Mouse (Mus musculus) cortical plate, adult 2 months (tissue): Measurements from ENCODE around the gene Prr5l. TPM values are rescaled to one million over a fixed set of nuclear protein-coding genes. Genes with fewer than 3 reads are reported as not detected.
A peak's percentile ranks its signal among the peaks of the same experiment; 100 is the strongest.

Experiments
- H3K27ac ChIP-seq: fragments of 200-500 bp; 2 replicates; pipeline ENCODE4 v1.5.1; 2012; ENCODE audit warnings: low read length, control low read depth, inconsistent platforms; ENCODE audit not compliant: insufficient read depth
- H3K4me1 ChIP-seq: fragments of 200-500 bp; 2 replicates; pipeline ENCODE4 v1.6.1; 2011; ENCODE audit warnings: low read length; ENCODE audit not compliant: control insufficient read depth, insufficient read depth
- H3K4me3 ChIP-seq: fragments of 200-500 bp; 2 replicates; pipeline ENCODE4 v1.5.1; 2011; ENCODE audit warnings: mild to moderate bottlenecking, low read length, control low read depth; ENCODE audit not compliant: insufficient read depth
- CTCF ChIP-seq: fragments of 200-500 bp; IDR thresholded peaks from 2 replicates; pipeline ENCODE4 v1.5.1; 2011; ENCODE audit warnings: mild to moderate bottlenecking, control low read depth, low read length; ENCODE audit not compliant: insufficient read depth; ENCODE audit errors: extremely low read depth
- POLR2A ChIP-seq: fragments of 200-500 bp; IDR thresholded peaks from 2 replicates; pipeline ENCODE4 v1.6.1; 2011; ENCODE audit warnings: mild to moderate bottlenecking, low read length, control low read depth; ENCODE audit not compliant: insufficient read depth; ENCODE audit errors: extremely low read depth
- polyA plus RNA-seq: library from polyadenylated mRNA; depleted of rRNA; stranded (reverse); fragments of >200 nt; gene quantifications from 2 replicates; pipeline ENCODE4 v1.2.3, GENCODE M21; 2012

The Prr5l gene
- polyA plus RNA-seq, 1 experiment: 19.8 TPM

- peaks cover 2% of the 10 kb centered on the region; the same call in 1 of the 2 replicates for H3K4me1 ChIP-seq
- no peak overlapping the region for H3K27ac ChIP-seq
- no peak overlapping the region for H3K4me3 ChIP-seq
- TF ChIP-seq CTCF (no peak), POLR2A (no peak)
These were observed 25.9 kb upstream of the Prr5l start for GRCm38 (mm10) chr2:101908773-101909172.

GRCm38 (mm10) chr2:101907386-101908022 lies 24.7 kb upstream of the Prr5l start:
- H3K4me3 ChIP-seq: no peak overlapping the region
- no peak overlapping the region for H3K27ac ChIP-seq
- H3K4me1 ChIP-seq: peaks cover 2% of the 10 kb centered on the region; the same call in 1 of the 2 replicates
- no peak for TF ChIP-seq POLR2A

GRCm38 (mm10) chr2:101906379-101906690 lies 23.5 kb upstream of the Prr5l start:
- TF ChIP-seq CTCF: no peak
- no peak for TF ChIP-seq POLR2A
- no peak overlapping the region for H3K4me3 ChIP-seq
- peaks cover 2% of the 10 kb centered on the region; the same call in 1 of the 2 replicates for H3K4me1 ChIP-seq
- H3K27ac ChIP-seq: no peak overlapping the region

- H3K27ac ChIP-seq: no peak overlapping the region
- peaks cover 2% of the 10 kb centered on the region; the same call in 1 of the 2 replicates for H3K4me1 ChIP-seq
- no peak for TF ChIP-seq POLR2A
- peak; percentile 86 for TF ChIP-seq CTCF
- no peak overlapping the region for H3K4me3 ChIP-seq
These were observed 22.9 kb upstream of the Prr5l start for GRCm38 (mm10) chr2:101905534-101906378.

GRCm38 (mm10) chr2:101902196-101902595 lies 19.4 kb upstream of the Prr5l start:
- TF ChIP-seq CTCF: no peak
- TF ChIP-seq POLR2A: no peak
- Histone ChIP-seq H3K27ac (no peak overlapping the region), H3K4me1 (no peaks in the 10 kb centered on the region; the same call in 1 of the 2 replicates), H3K4me3 (no peak overlapping the region)

GRCm38 (mm10) chr2:101896425-101897204 lies 13.8 kb upstream of the Prr5l start:
- TF ChIP-seq CTCF: no peak
- TF ChIP-seq POLR2A: no peak
- no peak overlapping the region for H3K4me3 ChIP-seq
- H3K27ac ChIP-seq: no peak overlapping the region
- H3K4me1 ChIP-seq: no peaks in the 10 kb centered on the region

- H3K4me1 ChIP-seq: no peaks in the 10 kb centered on the region
- TF ChIP-seq CTCF: no peak
- TF ChIP-seq POLR2A: no peak
- H3K4me3 ChIP-seq: no peak overlapping the region
These were observed 11.3 kb upstream of the Prr5l start for GRCm38 (mm10) chr2:101894126-101894525.

GRCm38 (mm10) chr2:101891143-101891542 lies 8.3 kb upstream of the Prr5l start:
- Histone ChIP-seq H3K4me1 (peaks cover 1% of the 10 kb centered on the region; the same call in 1 of the 2 replicates), H3K27ac (no peak overlapping the region), H3K4me3 (no peak overlapping the region)
- no peak for TF ChIP-seq POLR2A
- no peak for TF ChIP-seq CTCF

More at GRCm38 (mm10) chr2:101894126-101894525, 11.3 kb upstream of the Prr5l start:
- no peak overlapping the region for H3K27ac ChIP-seq

- H3K27ac ChIP-seq: no peak overlapping the region
- H3K4me3 ChIP-seq: no peak overlapping the region
- no peak for TF ChIP-seq POLR2A
- TF ChIP-seq CTCF: no peak
- peaks cover 1% of the 10 kb centered on the region; the same call in 1 of the 2 replicates for H3K4me1 ChIP-seq
These were observed 6.1 kb upstream of the Prr5l start for GRCm38 (mm10) chr2:101888886-101889285.
